Mouse (Mus musculus): ENCODE results near the gene Chl1. TPM values are rescaled to one million over a fixed set of nuclear protein-coding genes. Genes with fewer than 3 reads are reported as not detected.

The Chl1 gene
- total RNA-seq, 1 experiment: 0.22 TPM

DNA sequence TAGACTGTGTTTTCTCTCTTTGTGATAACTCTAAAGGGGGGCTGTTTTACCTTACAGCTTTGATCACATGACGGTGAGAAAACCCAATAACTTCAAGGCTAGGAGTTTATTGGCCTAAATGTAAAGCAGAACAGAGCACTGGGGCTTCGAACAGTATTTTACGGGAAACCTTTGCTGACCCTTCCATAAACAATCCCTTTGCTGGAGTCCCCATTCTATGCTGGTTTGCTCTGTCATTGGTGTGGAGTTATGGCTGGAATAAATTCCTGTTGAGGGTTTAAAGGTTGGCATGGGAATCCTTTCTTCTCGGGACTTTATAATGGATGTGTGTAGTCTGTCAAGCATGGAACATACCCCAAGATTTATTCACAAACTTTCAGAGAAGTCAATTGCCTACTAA is 12.0 kb upstream of the Chl1 start:
- H3K9ac ChIP-seq (ENCODE audit: insufficient read depth, low read depth, low read length, poor library complexity, severe bottlenecking): no peak overlapping the region
- in situ Hi-C loops (cut with MboI; ENCODE audit: low sequenced_read_pairs in 2 of 2, unreplicated experiment in 2 of 2): no loop called here
- no peak overlapping the region for H3K4me3 ChIP-seq (ENCODE audit: insufficient read depth in 1 of 2, low read depth in 1 of 2, low read length in 2 of 2, poor library complexity in 1 of 2, severe bottlenecking in 1 of 2)

DNA sequence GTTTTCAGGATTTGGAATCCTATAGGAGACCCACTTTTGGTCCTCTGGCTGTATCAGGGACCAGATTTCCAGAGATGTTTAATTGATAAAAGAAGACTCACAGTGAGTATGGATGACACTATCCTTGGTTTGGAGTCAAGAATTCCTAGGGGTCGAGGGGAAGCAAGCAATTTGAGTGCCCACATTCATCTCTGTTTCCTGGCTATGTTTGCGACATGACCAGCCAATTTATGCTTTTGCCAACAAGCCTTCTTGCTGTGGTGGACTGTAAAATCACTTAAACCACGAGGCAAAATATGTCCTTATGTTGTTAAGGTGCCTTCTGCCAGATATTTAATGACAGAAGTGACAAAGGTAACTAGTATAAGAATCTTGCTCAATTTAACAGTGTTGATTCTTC is 6.3 kb upstream of the Chl1 start:
- Histone ChIP-seq H3K27ac (ENCODE audit: insufficient read depth, low read depth, low read length, poor library complexity, severe bottlenecking) (no peak overlapping the region), H3K36me3 (ENCODE audit: control insufficient read depth, insufficient read depth, low read length, poor library complexity, severe bottlenecking) (no peaks in the 10 kb centered on the region), H3K4me1 (ENCODE audit: control insufficient read depth in 2 of 2, insufficient read depth in 2 of 2, low read length in 2 of 2, poor library complexity in 1 of 2) (no peaks in the 10 kb centered on the region), H3K9me3 (ENCODE audit: control insufficient read depth, insufficient read depth, low read depth, low read length) (no peaks in the 10 kb centered on the region), H3K9ac (ENCODE audit: insufficient read depth, low read depth, low read length, poor library complexity, severe bottlenecking) (no peak overlapping the region), H3K4me3 (ENCODE audit: insufficient read depth in 1 of 2, low read depth in 1 of 2, low read length in 2 of 2, poor library complexity in 1 of 2, severe bottlenecking in 1 of 2) (no peak overlapping the region)
- DNase-seq (ENCODE audit: low read depth, low spot score): no peak
- in situ Hi-C loops (cut with MboI; ENCODE audit: low sequenced_read_pairs in 2 of 2, unreplicated experiment in 2 of 2): no loop called here
- TF ChIP-seq MAFK (IDR thresholded peaks at IDR 0.05; ENCODE audit: insufficient read depth, low read depth, low read length): no peak
- TF ChIP-seq ZNF384 (IDR thresholded peaks at IDR 0.05; ENCODE audit: low read depth, low read length): no peak
- TF ChIP-seq CHD2 (IDR thresholded peaks at IDR 0.05; ENCODE audit: low read depth, low read length): no peak
- no peak for TF ChIP-seq HCFC1 (IDR thresholded peaks at IDR 0.05; ENCODE audit: borderline replicate concordance, insufficient read depth, low read length)
- no peak for TF ChIP-seq ZC3H11A (IDR thresholded peaks at IDR 0.05; ENCODE audit: borderline replicate concordance, low read depth, low read length)

More for the DNA sequence above, 12.0 kb upstream of the Chl1 start:
- H3K4me1 ChIP-seq (ENCODE audit: control insufficient read depth in 2 of 2, insufficient read depth in 2 of 2, low read length in 2 of 2, poor library complexity in 1 of 2): no peaks in the 10 kb centered on the region
- no peaks in the 10 kb centered on the region for H3K9me3 ChIP-seq (ENCODE audit: control insufficient read depth, insufficient read depth, low read depth, low read length)
- no peaks in the 10 kb centered on the region for H3K36me3 ChIP-seq (ENCODE audit: control insufficient read depth, insufficient read depth, low read length, poor library complexity, severe bottlenecking)
- DNase-seq (ENCODE audit: low read depth, low spot score): no peak
- TF ChIP-seq ZC3H11A (IDR thresholded peaks at IDR 0.05; ENCODE audit: borderline replicate concordance, low read depth, low read length): no peak
- TF ChIP-seq CHD2 (IDR thresholded peaks at IDR 0.05; ENCODE audit: low read depth, low read length): no peak
- no peak for TF ChIP-seq MAFK (IDR thresholded peaks at IDR 0.05; ENCODE audit: insufficient read depth, low read depth, low read length)
- TF ChIP-seq ZNF384 (IDR thresholded peaks at IDR 0.05; ENCODE audit: low read depth, low read length): no peak
- TF ChIP-seq HCFC1 (IDR thresholded peaks at IDR 0.05; ENCODE audit: borderline replicate concordance, insufficient read depth, low read length): no peak
- no peak overlapping the region for H3K27ac ChIP-seq (ENCODE audit: insufficient read depth, low read depth, low read length, poor library complexity, severe bottlenecking)

DNA sequence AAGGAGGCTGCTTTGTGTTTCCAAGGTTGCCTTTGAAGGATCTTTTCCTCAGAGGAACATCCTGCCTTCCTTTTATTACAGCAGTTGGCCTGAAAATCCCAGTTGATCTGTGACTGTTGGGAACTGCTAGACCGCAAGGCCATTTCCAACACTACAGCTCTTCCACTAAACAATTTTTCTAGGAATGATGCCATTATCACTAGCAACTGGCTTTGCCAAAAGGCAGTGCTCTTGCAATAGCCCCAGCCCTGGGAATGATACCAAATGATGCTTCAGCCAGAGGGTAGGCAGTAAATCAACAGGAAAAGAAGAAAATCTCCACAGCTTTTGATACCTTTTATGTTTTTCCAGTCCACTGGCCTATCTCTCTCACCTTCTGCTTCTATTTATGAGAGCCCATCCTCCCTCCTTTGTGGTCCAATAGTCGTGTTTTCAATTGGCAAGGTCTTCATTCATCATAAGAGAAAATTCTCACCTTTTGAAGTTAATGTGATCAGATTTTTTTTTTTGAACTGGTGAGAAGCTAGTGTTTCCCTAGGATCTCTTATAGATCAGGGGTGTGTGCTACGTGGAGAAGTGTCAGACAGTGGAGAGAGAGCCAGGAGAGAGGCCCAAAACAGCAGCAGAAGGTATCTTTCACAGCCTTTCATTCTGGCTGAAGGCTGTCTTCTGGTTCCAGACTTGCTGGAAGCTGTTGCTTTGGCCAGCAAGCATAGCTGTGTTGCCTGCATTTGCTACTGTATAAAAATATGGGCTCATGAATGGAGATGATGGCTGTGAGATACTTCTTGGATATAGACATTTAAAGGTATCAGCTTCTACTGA is 2.4 kb upstream of the Chl1 start:
- H3K9ac ChIP-seq (ENCODE audit: insufficient read depth, low read depth, low read length, poor library complexity, severe bottlenecking): no peak overlapping the region
- no peaks in the 10 kb centered on the region for H3K4me1 ChIP-seq (ENCODE audit: control insufficient read depth in 2 of 2, insufficient read depth in 2 of 2, low read length in 2 of 2, poor library complexity in 1 of 2)
- H3K9me3 ChIP-seq (ENCODE audit: control insufficient read depth, insufficient read depth, low read depth, low read length): no peaks in the 10 kb centered on the region
- TF ChIP-seq ZC3H11A (IDR thresholded peaks at IDR 0.05; ENCODE audit: borderline replicate concordance, low read depth, low read length) (no peak), HCFC1 (IDR thresholded peaks at IDR 0.05; ENCODE audit: borderline replicate concordance, insufficient read depth, low read length) (no peak), CHD2 (IDR thresholded peaks at IDR 0.05; ENCODE audit: low read depth, low read length) (no peak), ZNF384 (IDR thresholded peaks at IDR 0.05; ENCODE audit: low read depth, low read length) (no peak), MAFK (IDR thresholded peaks at IDR 0.05; ENCODE audit: insufficient read depth, low read depth, low read length) (no peak)
- no peak for DNase-seq (ENCODE audit: low read depth, low spot score)
- no peak overlapping the region for H3K27ac ChIP-seq (ENCODE audit: insufficient read depth, low read depth, low read length, poor library complexity, severe bottlenecking)
- H3K36me3 ChIP-seq (ENCODE audit: control insufficient read depth, insufficient read depth, low read length, poor library complexity, severe bottlenecking): no peaks in the 10 kb centered on the region
- H3K4me3 ChIP-seq (ENCODE audit: insufficient read depth in 1 of 2, low read depth in 1 of 2, low read length in 2 of 2, poor library complexity in 1 of 2, severe bottlenecking in 1 of 2): no peak overlapping the region
- in situ Hi-C loops (cut with MboI; ENCODE audit: low sequenced_read_pairs in 2 of 2, unreplicated experiment in 2 of 2): no loop called here

DNA sequence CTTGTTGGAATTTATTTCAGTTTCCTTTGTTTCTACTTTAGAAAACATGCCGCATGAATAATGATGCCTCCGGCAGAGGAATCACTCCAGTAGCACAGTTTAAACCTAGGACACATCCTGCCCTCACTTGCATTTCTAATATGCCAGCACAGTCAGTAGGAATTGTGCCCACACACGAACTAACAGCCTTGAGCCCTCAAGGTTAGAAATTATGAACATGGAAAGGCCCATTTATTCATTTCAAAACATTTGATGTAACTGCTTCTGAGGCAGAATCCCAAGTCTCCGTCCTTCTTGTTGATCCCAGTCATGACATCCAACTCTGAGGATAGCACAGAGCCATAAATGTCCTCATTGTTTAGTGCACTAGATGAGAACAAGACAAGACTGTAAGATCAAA is 790 bp upstream of the Chl1 start:
- no peak overlapping the region for H3K27ac ChIP-seq (ENCODE audit: insufficient read depth, low read depth, low read length, poor library complexity, severe bottlenecking)
- no peak overlapping the region for H3K4me3 ChIP-seq (ENCODE audit: insufficient read depth in 1 of 2, low read depth in 1 of 2, low read length in 2 of 2, poor library complexity in 1 of 2, severe bottlenecking in 1 of 2)
- no peaks in the 10 kb centered on the region for H3K4me1 ChIP-seq (ENCODE audit: control insufficient read depth in 2 of 2, insufficient read depth in 2 of 2, low read length in 2 of 2, poor library complexity in 1 of 2)
- in situ Hi-C loops (cut with MboI; ENCODE audit: low sequenced_read_pairs in 2 of 2, unreplicated experiment in 2 of 2): no loop called here
- DNase-seq (ENCODE audit: low read depth, low spot score): no peak
- no peaks in the 10 kb centered on the region for H3K36me3 ChIP-seq (ENCODE audit: control insufficient read depth, insufficient read depth, low read length, poor library complexity, severe bottlenecking)
- no peaks in the 10 kb centered on the region for H3K9me3 ChIP-seq (ENCODE audit: control insufficient read depth, insufficient read depth, low read depth, low read length)
- TF ChIP-seq ZNF384 (IDR thresholded peaks at IDR 0.05; ENCODE audit: low read depth, low read length) (no peak), ZC3H11A (IDR thresholded peaks at IDR 0.05; ENCODE audit: borderline replicate concordance, low read depth, low read length) (no peak), CHD2 (IDR thresholded peaks at IDR 0.05; ENCODE audit: low read depth, low read length) (no peak), HCFC1 (IDR thresholded peaks at IDR 0.05; ENCODE audit: borderline replicate concordance, insufficient read depth, low read length) (no peak), MAFK (IDR thresholded peaks at IDR 0.05; ENCODE audit: insufficient read depth, low read depth, low read length) (no peak)
- H3K9ac ChIP-seq (ENCODE audit: insufficient read depth, low read depth, low read length, poor library complexity, severe bottlenecking): no peak overlapping the region

Data from ES-E14 (cell line).